Mouse (Mus musculus) midbrain, embryonic 15.5 days (tissue): ENCODE data around the gene Fbxo33. TPM values are rescaled to one million over a fixed set of nuclear protein-coding genes. Genes with fewer than 3 reads are reported as not detected.

Experiments
- ATAC-seq: fragments of 200-750 bp; cut with Nextera tagmentation; replicated peaks from 2 replicates; pipeline ENCODE4 v1.8.0; 2017; ENCODE audit warnings: moderate TSS enrichment
- H3K27ac ChIP-seq: fragments of 300-500 bp; sonication (generic); 2 replicates; pipeline ENCODE4 v1.5.1; 2015; ENCODE audit warnings: mild to moderate bottlenecking, inconsistent platforms
- H3K27me3 ChIP-seq: fragments of 300-500 bp; sonication (generic); replicated peaks from 2 replicates; pipeline ENCODE4 v1.6.1; 2015; ENCODE audit warnings: inconsistent platforms
- H3K36me3 ChIP-seq: fragments of 300-500 bp; sonication (generic); replicated peaks from 2 replicates; pipeline ENCODE4 v1.6.1; 2015; ENCODE audit warnings: inconsistent platforms
- H3K4me1 ChIP-seq: fragments of 300-500 bp; sonication (generic); 2 replicates; pipeline ENCODE4 v1.6.1; 2015; ENCODE audit warnings: inconsistent platforms
- H3K4me2 ChIP-seq: fragments of 300-500 bp; sonication (generic); 2 replicates; pipeline ENCODE4 v1.6.1; 2015; ENCODE audit warnings: inconsistent platforms, mild to moderate bottlenecking, moderate library complexity
- H3K4me3 ChIP-seq: fragments of 300-500 bp; sonication (generic); 2 replicates; pipeline ENCODE4 v1.5.1; 2015; ENCODE audit warnings: mild to moderate bottlenecking, inconsistent platforms
- H3K9ac ChIP-seq: fragments of 300-500 bp; sonication (generic); 2 replicates; pipeline ENCODE4 v1.6.1; 2015; ENCODE audit warnings: mild to moderate bottlenecking, inconsistent platforms
- H3K9me3 ChIP-seq: fragments of 300-500 bp; sonication (generic); 2 replicates; pipeline ENCODE4 v1.6.1; 2016; ENCODE audit warnings: inconsistent platforms
- WGBS: fragments of 180-500 bp; shearing (Covaris S2); methylation state at CpG from one replicate; pipeline ENCODE4 v1.1.7; 2015; ENCODE audit warnings: mixed read lengths; 5-methylcytosine and 5-hydroxymethylcytosine counted together
- microRNA-seq: library from miRNA; unstranded; fragments of <30 nt; microRNA quantifications from one replicate; pipeline ENCODE4, GENCODE M21; 2016
- polyA plus RNA-seq: library from polyadenylated mRNA; unstranded; fragments of >200 nt; fragmentation: Nextera tagmentation; extraction: Ambion mirVana; gene quantifications from 2 replicates; pipeline ENCODE4 v1.2.1, GENCODE M21; 2015

Gene Fbxo33
- polyA plus RNA-seq, 1 experiment from 2014 or later = 7.3 TPM

GRCm38 (mm10) chr12:59194341-59195003 is 25.1 kb downstream of the Fbxo33 start:
- Histone ChIP-seq H3K4me1 (no peaks in the 10 kb centered on the region), H3K4me2 (no peak overlapping the region), H3K9ac (no peak overlapping the region), H3K27ac (no peak overlapping the region), H3K27me3 (no peaks in the 10 kb centered on the region), H3K36me3 (peaks cover 3% of the 10 kb centered on the region; the same call in 1 of the 2 replicates), H3K9me3 (no peaks in the 10 kb centered on the region), H3K4me3 (no peak overlapping the region)
- WGBS = 85% methylated on average over 9 of the region's 9 CpGs
- no peak for ATAC-seq

- no peak for ATAC-seq
- H3K36me3 ChIP-seq = peaks cover under 1% of the 10 kb centered on the region; the same call in 1 of the 2 replicates
- no peak overlapping the region for H3K4me2 ChIP-seq
- H3K4me1 ChIP-seq = no peaks in the 10 kb centered on the region
- no peak overlapping the region for H3K9ac ChIP-seq
- H3K27ac ChIP-seq = no peak overlapping the region
- H3K27me3 ChIP-seq = no peaks in the 10 kb centered on the region
- no peaks in the 10 kb centered on the region for H3K9me3 ChIP-seq
- H3K4me3 ChIP-seq = no peak overlapping the region
- 89% methylated on average over 3 of the region's 3 CpGs for WGBS
Measured at GRCm38 (mm10) chr12:59193637-59194036, 25.9 kb downstream of the Fbxo33 start.

- Histone ChIP-seq H3K4me1 (no peaks in the 10 kb centered on the region), H3K4me2 (no peak overlapping the region), H3K4me3 (no peak overlapping the region), H3K9me3 (no peaks in the 10 kb centered on the region), H3K36me3 (peaks cover 29% of the 10 kb centered on the region; the same call in 1 of the 2 replicates), H3K9ac (no peak overlapping the region), H3K27me3 (no peaks in the 10 kb centered on the region), H3K27ac (no peak overlapping the region)
- no peak for ATAC-seq
- 90% methylated on average over 12 of the region's 12 CpGs for WGBS
Measured at GRCm38 (mm10) chr12:59188086-59188682, 31.3 kb downstream of the Fbxo33 start.

- Histone ChIP-seq H3K9ac (no peak overlapping the region), H3K4me1 (no peaks in the 10 kb centered on the region), H3K4me2 (no peak overlapping the region), H3K4me3 (no peak overlapping the region), H3K9me3 (no peaks in the 10 kb centered on the region), H3K36me3 (peaks cover 38% of the 10 kb centered on the region), H3K27me3 (no peaks in the 10 kb centered on the region), H3K27ac (no peak overlapping the region)
- WGBS = 90% methylated on average over 3 of the region's 3 CpGs
- no peak for ATAC-seq
Measured at GRCm38 (mm10) chr12:59177814-59178213, 41.7 kb downstream of the Fbxo33 start.

GRCm38 (mm10) chr12:59169935-59170334 is 49.6 kb downstream of the Fbxo33 start:
- H3K4me1 ChIP-seq = no peaks in the 10 kb centered on the region
- no peak overlapping the region for H3K9ac ChIP-seq
- WGBS = 92% methylated on average over 4 of the region's 4 CpGs
- H3K4me2 ChIP-seq = no peak overlapping the region
- no peaks in the 10 kb centered on the region for H3K9me3 ChIP-seq
- no peaks in the 10 kb centered on the region for H3K27me3 ChIP-seq
- no peak for ATAC-seq
- H3K4me3 ChIP-seq = no peak overlapping the region
- no peak overlapping the region for H3K27ac ChIP-seq
- peaks cover 21% of the 10 kb centered on the region; the same call in 1 of the 2 replicates for H3K36me3 ChIP-seq

- H3K4me1 ChIP-seq = no peaks in the 10 kb centered on the region
- no peaks in the 10 kb centered on the region for H3K27me3 ChIP-seq
- H3K4me2 ChIP-seq = no peak overlapping the region
- no peak overlapping the region for H3K4me3 ChIP-seq
- peaks cover 19% of the 10 kb centered on the region for H3K36me3 ChIP-seq
- H3K9me3 ChIP-seq = no peaks in the 10 kb centered on the region
- H3K27ac ChIP-seq = no peak overlapping the region
- H3K9ac ChIP-seq = no peak overlapping the region
- WGBS = 87% methylated on average over 4 of the region's 4 CpGs
- no peak for ATAC-seq
Measured at GRCm38 (mm10) chr12:59166557-59166956, 53.0 kb downstream of the Fbxo33 start.

GRCm38 (mm10) chr12:59164522-59164921 is 55.0 kb downstream of the Fbxo33 start:
- Histone ChIP-seq H3K4me2 (no peak overlapping the region), H3K36me3 (peaks cover 12% of the 10 kb centered on the region), H3K4me3 (no peak overlapping the region), H3K27ac (no peak overlapping the region), H3K9ac (no peak overlapping the region), H3K4me1 (no peaks in the 10 kb centered on the region), H3K27me3 (no peaks in the 10 kb centered on the region), H3K9me3 (no peaks in the 10 kb centered on the region)
- WGBS = 94% methylated on average over 6 of the region's 6 CpGs
- no peak for ATAC-seq

GRCm38 (mm10) chr12:59162797-59163196 is 56.7 kb downstream of the Fbxo33 start:
- no peak overlapping the region for H3K27ac ChIP-seq
- H3K36me3 ChIP-seq = peaks cover 17% of the 10 kb centered on the region
- WGBS = 92% methylated on average over 2 of the region's 2 CpGs
- H3K9me3 ChIP-seq = no peaks in the 10 kb centered on the region
- no peaks in the 10 kb centered on the region for H3K27me3 ChIP-seq
- H3K4me3 ChIP-seq = no peak overlapping the region
- no peak overlapping the region for H3K9ac ChIP-seq
- H3K4me2 ChIP-seq = no peak overlapping the region
- ATAC-seq = no peak
- no peaks in the 10 kb centered on the region for H3K4me1 ChIP-seq

GRCm38 (mm10) chr12:59161091-59161490 is 58.4 kb downstream of the Fbxo33 start:
- Histone ChIP-seq H3K27me3 (no peaks in the 10 kb centered on the region), H3K4me3 (no peak overlapping the region), H3K9me3 (no peaks in the 10 kb centered on the region), H3K27ac (no peak overlapping the region), H3K4me1 (no peaks in the 10 kb centered on the region), H3K9ac (no peak overlapping the region), H3K4me2 (no peak overlapping the region), H3K36me3 (peaks cover 17% of the 10 kb centered on the region)
- no peak for ATAC-seq
- WGBS = 52% methylated on average over 2 of the region's 2 CpGs

Small RNA genes within 50 kb of the gene (microRNA-seq; reads per million reads assigned to microRNA genes)
- not detected for gene Gm27284

Other genes with a start within 250 kb of the Fbxo33 start
- gene Sec23a, start 207.7 kb downstream of the Fbxo33 start, polyA plus RNA-seq = 99.8 and 109 TPM in 2 replicates
- gene Gemin2, start 206.3 kb downstream of the Fbxo33 start, polyA plus RNA-seq = 15.5 and 15.9 TPM in 2 replicates
- 160 and 172 TPM in 2 replicates for gene Trappc6b, start 158.3 kb downstream of the Fbxo33 start, polyA plus RNA-seq
- 87.4 and 94.8 TPM in 2 replicates for gene Pnn, start 152.8 kb downstream of the Fbxo33 start, polyA plus RNA-seq
- 28.4 and 30.7 TPM in 2 replicates for gene Mia2, start 123.9 kb downstream of the Fbxo33 start, polyA plus RNA-seq